Mouse (Mus musculus) limb, embryonic 15.5 days (tissue): ENCODE results near the gene Tekt5. TPM values are rescaled to one million over a fixed set of nuclear protein-coding genes. Genes with fewer than 3 reads are reported as not detected.
A peak's percentile ranks its signal among the peaks of the same experiment; 100 is the strongest.

Experiments used
- ATAC-seq: fragments of 200-750 bp; cut with Nextera tagmentation; 2 replicates; pipeline ENCODE4 v1.8.0; 2017; ENCODE audit warnings: low read depth, moderate TSS enrichment; ENCODE audit not compliant: insufficient number of reproducible peaks, low FRiP score, low TSS enrichment
- H3K27ac ChIP-seq: fragments of 300-500 bp; sonication (generic); 2 replicates; pipeline ENCODE4 v1.5.1; 2015; ENCODE audit warnings: moderate library complexity, mild to moderate bottlenecking, inconsistent platforms
- H3K27me3 ChIP-seq: fragments of 300-500 bp; sonication (generic); 2 replicates; pipeline ENCODE4 v1.6.1; 2015; ENCODE audit warnings: inconsistent platforms
- H3K36me3 ChIP-seq: fragments of 300-500 bp; sonication (generic); 2 replicates; pipeline ENCODE4 v1.6.1; 2015; ENCODE audit warnings: inconsistent platforms
- H3K4me1 ChIP-seq: fragments of 300-500 bp; sonication (generic); 2 replicates; pipeline ENCODE4 v1.6.1; 2015; ENCODE audit warnings: inconsistent platforms
- H3K4me2 ChIP-seq: fragments of 300-500 bp; sonication (generic); 2 replicates; pipeline ENCODE4 v1.6.1; 2015; ENCODE audit warnings: mild to moderate bottlenecking, inconsistent platforms
- H3K4me3 ChIP-seq: fragments of 300-500 bp; sonication (generic); 2 replicates; pipeline ENCODE4 v1.5.1; 2015; ENCODE audit warnings: mild to moderate bottlenecking, inconsistent platforms
- H3K9ac ChIP-seq: fragments of 300-500 bp; sonication (generic); 2 replicates; pipeline ENCODE4 v1.6.1; 2015; ENCODE audit warnings: inconsistent platforms
- H3K9me3 ChIP-seq: fragments of 300-500 bp; sonication (generic); 2 replicates; pipeline ENCODE4 v1.6.1; 2016; ENCODE audit warnings: inconsistent platforms
- WGBS: fragments of 180-500 bp; shearing (Covaris S2); methylation state at CpG from one replicate; pipeline ENCODE4 v1.1.7; 2015; 5-methylcytosine and 5-hydroxymethylcytosine counted together
- polyA plus RNA-seq: library from polyadenylated mRNA; unstranded; fragments of >200 nt; fragmentation: Nextera tagmentation; extraction: Ambion mirVana; gene quantifications from 2 replicates; pipeline ENCODE4 v1.2.1, GENCODE M21; 2015

Tekt5 gene
- polyA plus RNA-seq, 1 experiment from 2014 or later = 1.6 TPM

DNA sequence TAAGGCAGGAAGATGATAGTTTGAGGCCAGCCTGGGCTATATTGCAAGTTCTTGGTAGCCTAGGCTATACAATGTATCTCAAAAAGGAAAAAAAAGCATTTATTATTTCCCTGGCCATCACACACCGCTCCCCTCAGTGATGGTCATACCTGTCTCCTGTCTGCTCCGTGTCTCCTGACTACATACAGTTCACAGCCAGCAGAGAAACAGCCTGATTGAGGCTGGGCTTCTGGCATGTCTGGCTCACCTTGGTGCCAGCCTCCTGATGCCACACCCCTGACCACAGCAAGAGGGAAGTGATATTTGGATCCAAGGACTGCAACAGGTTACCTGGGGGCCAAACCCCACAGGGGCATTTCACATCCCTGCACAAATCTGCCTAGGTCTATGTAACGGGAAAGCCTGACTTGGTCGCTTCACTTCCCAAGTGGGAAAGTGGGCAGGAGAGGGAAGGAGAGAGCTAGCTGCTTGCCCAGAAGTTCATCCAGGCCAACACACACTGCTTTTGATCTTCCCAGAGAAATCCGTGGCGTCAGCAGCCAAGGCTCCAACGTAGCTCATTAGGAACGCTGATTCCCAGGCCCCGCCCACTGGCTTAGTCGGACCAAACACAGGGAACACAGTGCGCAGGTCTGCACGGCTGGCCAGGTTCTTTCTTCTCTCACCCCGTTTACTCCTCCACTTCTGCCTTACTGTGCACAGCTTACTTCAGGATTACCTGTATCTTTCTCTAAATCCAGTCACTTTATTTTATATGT is 20.9 kb downstream of the Tekt5 start:
- H3K36me3 ChIP-seq = no peaks in the 10 kb centered on the region
- 29% methylated on average over 13 of the region's 13 CpGs for WGBS
- no peak for ATAC-seq
- no peak overlapping the region; the same call in 1 of the 2 replicates for H3K4me3 ChIP-seq
- 0 out of 2 replicates have a peak overlapping the region, but pooled peaks have one; percentile 0 for H3K27ac ChIP-seq
- H3K27me3 ChIP-seq = peaks cover 7% of the 10 kb centered on the region; the same call in 1 of the 2 replicates
- H3K4me1 ChIP-seq = peaks cover 16% of the 10 kb centered on the region
- peak overlapping the region; percentile 33 for H3K4me2 ChIP-seq
- H3K9me3 ChIP-seq = no peaks in the 10 kb centered on the region
- no peak overlapping the region for H3K9ac ChIP-seq

DNA sequence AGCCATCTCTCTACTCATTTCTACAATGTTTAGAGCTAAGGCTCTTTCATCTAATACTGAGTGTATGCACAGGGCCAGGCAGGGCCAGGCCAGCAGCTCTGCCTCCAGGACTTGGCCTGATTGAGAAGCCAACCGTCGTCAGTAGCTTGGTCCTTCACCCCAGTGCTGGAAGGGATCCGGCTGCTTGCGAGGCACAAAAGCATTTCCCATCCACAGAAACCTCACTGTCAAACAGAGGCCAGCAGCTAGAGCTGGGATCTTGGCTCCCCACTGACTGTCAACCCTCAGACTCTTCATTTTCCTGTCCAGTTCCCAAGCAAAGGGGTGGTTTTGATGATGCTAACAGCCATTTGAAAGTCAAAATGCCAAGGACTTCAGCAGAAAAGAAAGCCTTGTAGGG is 22.9 kb downstream of the Tekt5 start:
- Histone ChIP-seq H3K4me2 (no peak overlapping the region), H3K9ac (no peak overlapping the region), H3K4me1 (peaks cover 20% of the 10 kb centered on the region), H3K27ac (no peak overlapping the region), H3K4me3 (no peak overlapping the region), H3K36me3 (no peaks in the 10 kb centered on the region), H3K27me3 (no peaks in the 10 kb centered on the region), H3K9me3 (no peaks in the 10 kb centered on the region)
- WGBS = 84% methylated on average over 4 of the region's 4 CpGs
- ATAC-seq = no peak

DNA sequence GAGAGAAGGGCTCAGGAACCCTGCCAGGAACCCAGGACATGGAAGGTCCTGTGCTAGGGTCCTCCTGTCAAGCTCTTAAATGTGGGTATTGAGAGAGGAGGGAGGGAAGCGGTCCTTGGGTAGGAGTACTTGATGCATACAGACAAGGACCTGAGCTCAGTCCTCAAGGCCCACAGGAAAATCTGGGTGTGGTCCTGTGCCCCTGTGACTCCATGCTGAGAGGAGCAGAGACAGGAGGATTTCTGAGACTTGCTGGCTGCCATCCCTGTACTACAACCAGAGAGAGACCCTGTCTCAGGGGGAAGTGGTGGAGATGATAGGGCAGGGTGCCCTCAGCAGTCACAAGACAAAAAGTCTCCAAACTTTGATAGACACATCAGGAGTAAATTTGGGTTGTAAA is 25.3 kb downstream of the Tekt5 start:
- H3K4me2 ChIP-seq = no peak overlapping the region
- H3K27ac ChIP-seq = no peak overlapping the region
- no peak for ATAC-seq
- no peaks in the 10 kb centered on the region for H3K9me3 ChIP-seq
- no peak overlapping the region for H3K4me3 ChIP-seq
- H3K27me3 ChIP-seq = no peaks in the 10 kb centered on the region
- no peak overlapping the region for H3K9ac ChIP-seq
- H3K4me1 ChIP-seq = peaks cover 38% of the 10 kb centered on the region
- WGBS = 86% methylated on average over 1 of the region's 1 CpGs
- H3K36me3 ChIP-seq = no peaks in the 10 kb centered on the region

DNA sequence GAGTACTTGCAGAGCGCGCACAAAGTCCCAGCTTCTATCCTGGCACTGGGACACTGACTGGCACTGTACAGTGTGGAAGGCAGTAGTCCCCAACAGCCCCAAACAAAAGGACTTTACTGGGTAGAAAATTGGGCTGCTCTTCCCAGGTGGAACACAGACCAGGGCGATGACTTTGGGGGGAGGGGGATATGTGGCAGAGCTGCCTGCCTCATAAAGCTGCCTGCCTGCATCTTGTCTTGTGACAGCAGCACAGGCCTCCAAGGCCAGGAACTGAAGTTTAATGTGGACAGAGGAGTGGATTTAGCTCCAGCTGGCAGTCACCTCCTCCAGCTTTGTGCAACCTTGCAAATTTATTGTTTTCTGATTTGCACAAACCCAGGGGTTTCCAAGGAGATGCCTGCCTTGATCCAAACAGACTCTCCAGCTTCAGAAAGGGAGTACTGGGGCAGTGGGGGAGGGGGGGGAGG is 25.8 kb downstream of the Tekt5 start:
- no peaks in the 10 kb centered on the region for H3K36me3 ChIP-seq
- peak overlapping the region; percentile 18; the same call in 1 of the 2 replicates for H3K27ac ChIP-seq
- WGBS = 52% methylated on average over 3 of the region's 3 CpGs
- 0 out of 2 replicates have a peak overlapping the region, but pooled peaks have one; percentile 7 for H3K9ac ChIP-seq
- no peak overlapping the region for H3K4me2 ChIP-seq
- ATAC-seq = no peak
- H3K27me3 ChIP-seq = no peaks in the 10 kb centered on the region
- H3K4me3 ChIP-seq = no peak overlapping the region
- H3K9me3 ChIP-seq = no peaks in the 10 kb centered on the region
- H3K4me1 ChIP-seq = peaks cover 35% of the 10 kb centered on the region

DNA sequence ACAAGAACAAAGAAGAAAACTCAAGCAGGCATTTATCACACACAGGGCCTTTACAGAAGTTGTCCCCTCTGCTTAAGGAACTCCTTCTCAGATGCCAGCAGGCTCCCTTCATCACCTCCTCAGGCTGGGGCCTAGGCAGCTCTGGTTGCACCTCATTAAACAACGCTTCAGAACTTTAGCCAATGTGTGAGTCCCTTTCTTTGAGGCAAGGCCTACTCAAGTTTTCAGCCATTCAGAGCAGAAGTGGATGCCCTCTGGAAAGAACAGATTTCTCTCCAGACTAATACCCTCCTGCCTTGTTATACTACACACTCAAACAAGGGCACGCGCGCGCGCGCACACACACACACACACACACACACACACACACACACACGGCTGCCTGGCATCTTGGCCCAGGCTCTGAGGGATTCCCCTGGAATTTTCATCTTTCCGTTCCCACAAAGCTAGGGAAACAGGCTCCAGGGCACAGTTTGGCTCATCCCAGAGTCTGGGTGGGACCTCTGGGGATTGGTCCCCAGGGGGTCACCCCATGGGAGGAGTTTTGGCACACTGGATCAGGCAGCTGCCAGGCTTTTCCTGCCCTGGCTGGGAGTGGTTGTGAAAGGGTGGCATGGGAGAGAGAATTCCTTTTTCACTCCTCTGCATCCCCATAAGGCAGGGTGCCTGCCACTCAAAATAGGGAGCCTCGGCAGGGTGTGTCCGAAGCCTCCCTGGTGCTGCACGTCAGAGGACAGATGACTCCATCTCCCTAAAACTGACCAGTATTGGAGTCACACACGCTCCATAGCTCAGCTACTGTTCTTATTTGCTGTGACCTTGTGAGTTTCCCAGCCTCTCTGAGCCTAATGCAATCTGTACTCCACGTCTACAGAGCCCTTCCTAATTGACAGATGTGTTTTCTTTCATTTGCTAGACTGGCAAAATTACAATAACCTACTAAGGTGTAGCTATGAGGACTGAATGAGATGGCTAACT is 28.8 kb downstream of the Tekt5 start:
- Histone ChIP-seq H3K27me3 (no peaks in the 10 kb centered on the region), H3K9me3 (no peaks in the 10 kb centered on the region), H3K4me1 (peaks cover 32% of the 10 kb centered on the region), H3K9ac (no peak overlapping the region), H3K4me2 (no peak overlapping the region), H3K27ac (peak overlapping the region; percentile 84), H3K4me3 (no peak overlapping the region), H3K36me3 (no peaks in the 10 kb centered on the region)
- 51% methylated on average over 14 of the region's 14 CpGs for WGBS
- ATAC-seq = peak; percentile 76

DNA sequence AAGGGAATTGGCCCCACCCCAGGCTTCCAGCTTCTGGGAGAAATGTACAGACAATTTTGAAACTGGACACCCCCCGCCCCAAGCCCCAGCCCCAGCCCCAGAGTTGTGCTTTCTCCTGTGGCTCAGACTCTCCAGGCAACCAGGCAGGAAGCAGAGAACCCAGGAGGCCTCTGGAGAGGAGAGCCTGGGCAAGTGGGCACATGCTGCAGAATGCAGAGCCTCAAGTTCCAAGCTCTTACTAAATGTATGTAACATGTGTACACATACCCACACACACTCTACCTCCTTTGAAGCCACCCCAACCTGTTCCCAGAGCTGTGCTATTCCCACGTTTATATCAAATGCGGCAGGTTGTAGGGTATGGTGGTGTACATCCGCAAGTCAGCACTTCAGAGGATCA is 29.5 kb downstream of the Tekt5 start:
- no peaks in the 10 kb centered on the region for H3K27me3 ChIP-seq
- no peak overlapping the region for H3K9ac ChIP-seq
- H3K36me3 ChIP-seq = no peaks in the 10 kb centered on the region
- no peak for ATAC-seq
- H3K9me3 ChIP-seq = no peaks in the 10 kb centered on the region
- no peak overlapping the region for H3K4me2 ChIP-seq
- H3K4me1 ChIP-seq = peaks cover 32% of the 10 kb centered on the region
- no peak overlapping the region for H3K4me3 ChIP-seq
- whole genome bisulfite sequencing = 56% methylated on average over 4 of the region's 4 CpGs
- peak overlapping the region; percentile 84 for H3K27ac ChIP-seq

DNA sequence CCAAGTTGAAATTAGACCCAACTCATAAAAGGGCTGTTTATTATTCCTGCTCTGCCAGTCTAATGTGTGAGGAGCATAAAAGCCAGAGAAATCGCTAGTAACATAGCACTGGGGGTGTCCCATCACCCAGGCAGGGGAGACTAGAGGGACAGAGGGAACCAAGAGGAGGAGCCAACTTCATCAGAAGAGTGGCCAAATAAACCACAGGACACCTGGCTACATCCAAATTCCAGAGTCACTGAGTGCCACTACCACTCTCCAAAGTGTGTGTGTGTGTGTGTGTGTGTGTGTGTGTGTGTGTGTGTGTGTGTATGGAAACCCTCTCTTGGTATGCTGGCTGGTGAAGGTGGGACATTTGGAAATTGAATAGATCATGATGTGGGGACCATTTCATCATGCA is 32.2 kb downstream of the Tekt5 start:
- 35% methylated on average over 1 of the region's 1 CpGs for whole genome bisulfite sequencing

DNA sequence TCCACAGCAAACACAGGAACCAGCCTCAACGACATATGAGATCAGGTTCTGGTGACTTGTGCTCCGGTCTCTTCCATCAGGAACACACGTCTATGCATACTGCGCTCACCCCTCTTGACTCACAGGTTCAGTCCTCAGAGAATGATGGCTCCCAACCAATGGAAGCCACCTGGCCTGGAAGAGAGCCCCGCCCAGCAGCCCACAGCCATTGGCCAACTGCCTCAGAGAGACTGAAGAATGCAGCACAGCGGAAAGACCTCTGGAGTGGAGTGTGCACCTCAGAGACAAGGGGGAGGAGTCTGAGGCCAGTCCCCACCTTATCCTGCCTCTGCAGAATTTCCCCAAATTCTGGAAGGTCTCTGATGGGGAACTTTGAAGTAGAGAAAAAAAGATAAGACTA is 36.0 kb downstream of the Tekt5 start:
- Histone ChIP-seq H3K4me1 (peaks cover 14% of the 10 kb centered on the region; the same call in 1 of the 2 replicates), H3K27ac (no peak overlapping the region), H3K9ac (no peak overlapping the region), H3K9me3 (no peaks in the 10 kb centered on the region), H3K27me3 (no peaks in the 10 kb centered on the region), H3K4me2 (no peak overlapping the region), H3K36me3 (no peaks in the 10 kb centered on the region), H3K4me3 (no peak overlapping the region)
- WGBS = 69% methylated on average over 6 of the region's 6 CpGs
- ATAC-seq = no peak

More for the DNA sequence above, 32.2 kb downstream of the Tekt5 start:
- Histone ChIP-seq H3K27ac (no peak overlapping the region), H3K4me1 (peaks cover 17% of the 10 kb centered on the region), H3K36me3 (no peaks in the 10 kb centered on the region), H3K27me3 (no peaks in the 10 kb centered on the region), H3K4me2 (no peak overlapping the region), H3K4me3 (no peak overlapping the region), H3K9me3 (no peaks in the 10 kb centered on the region), H3K9ac (no peak overlapping the region)
- ATAC-seq = no peak

DNA sequence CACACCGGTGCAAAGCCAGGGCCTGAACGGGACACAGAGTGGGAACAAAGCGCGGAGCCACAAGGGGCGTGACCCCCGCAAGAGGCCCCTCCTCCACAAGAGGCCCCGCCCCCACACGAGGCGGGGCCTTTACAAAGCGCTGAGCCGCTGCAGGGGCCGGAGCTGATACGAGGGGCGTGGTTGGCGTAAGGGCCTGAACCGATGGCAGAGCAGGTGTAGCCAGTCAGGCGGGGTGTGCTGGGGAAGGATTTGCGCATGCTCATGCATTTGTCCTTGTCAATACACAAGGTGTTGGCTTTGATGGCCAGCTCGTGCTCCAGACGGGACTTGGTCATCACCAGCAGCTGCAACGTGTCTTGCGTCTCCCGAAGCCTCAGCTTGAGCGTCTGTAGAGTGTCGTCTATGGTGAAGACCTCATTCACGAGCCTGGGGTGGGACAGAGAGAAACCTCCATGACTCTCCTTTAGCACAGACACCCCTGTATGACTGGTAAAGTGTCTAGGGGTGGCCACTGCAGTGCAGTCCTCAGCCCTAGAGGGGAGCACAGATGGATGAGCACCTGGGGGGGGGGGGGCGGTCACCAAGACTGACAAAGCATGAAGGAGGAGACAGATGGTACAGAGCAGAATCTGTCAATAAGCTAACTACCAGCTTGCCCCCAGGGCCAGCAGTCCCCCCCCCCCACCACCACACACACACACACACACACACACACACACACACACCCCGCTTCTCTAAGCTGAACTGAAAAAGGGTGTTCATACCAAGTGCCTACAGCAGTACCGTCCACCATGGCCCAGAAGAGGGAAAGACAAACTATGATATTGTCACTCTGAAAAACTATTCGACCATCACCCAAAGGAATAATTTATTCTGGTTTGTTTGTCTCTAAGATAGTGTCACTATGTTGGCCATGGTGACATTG is 37.0 kb downstream of the Tekt5 start:
- 14% methylated on average over 29 of the region's 30 CpGs for WGBS
- peak overlapping the region; percentile 33 for H3K4me2 ChIP-seq

DNA sequence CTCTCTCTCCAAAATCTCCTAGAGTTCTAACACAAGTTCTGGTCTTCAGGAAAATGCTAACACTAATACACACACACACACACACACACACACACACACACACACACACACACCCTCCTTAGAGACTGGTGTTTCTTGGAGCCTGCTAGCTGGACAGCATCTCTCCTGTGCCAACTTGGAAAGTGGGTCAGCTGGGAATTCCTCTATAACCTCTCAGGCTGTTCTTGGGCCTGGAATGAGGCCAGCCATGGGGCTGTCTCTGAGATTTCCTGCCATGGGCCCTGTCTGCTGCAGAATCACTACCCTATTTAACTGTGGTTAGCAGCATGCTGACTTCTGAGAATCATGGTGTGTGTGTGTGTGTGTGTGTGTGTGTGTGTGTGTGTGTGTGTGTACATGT is 40.3 kb downstream of the Tekt5 start:
- H3K9me3 ChIP-seq = no peaks in the 10 kb centered on the region
- H3K36me3 ChIP-seq = no peaks in the 10 kb centered on the region
- no peak overlapping the region for H3K4me3 ChIP-seq
- peaks cover 15% of the 10 kb centered on the region for H3K4me1 ChIP-seq
- H3K4me2 ChIP-seq = no peak overlapping the region
- H3K9ac ChIP-seq = no peak overlapping the region
- H3K27me3 ChIP-seq = no peaks in the 10 kb centered on the region
- no peak for ATAC-seq
- 0 out of 2 replicates have a peak overlapping the region, but pooled peaks have one; percentile 44 for H3K27ac ChIP-seq

More for the DNA sequence above, 37.0 kb downstream of the Tekt5 start:
- Histone ChIP-seq H3K27ac (no peak overlapping the region), H3K9ac (no peak overlapping the region), H3K4me1 (peaks cover 14% of the 10 kb centered on the region; the same call in 1 of the 2 replicates), H3K27me3 (no peaks in the 10 kb centered on the region), H3K4me3 (0 out of 2 replicates have a peak overlapping the region, but pooled peaks have one; percentile 10), H3K9me3 (no peaks in the 10 kb centered on the region), H3K36me3 (no peaks in the 10 kb centered on the region)
- peak; percentile 42 for ATAC-seq

DNA sequence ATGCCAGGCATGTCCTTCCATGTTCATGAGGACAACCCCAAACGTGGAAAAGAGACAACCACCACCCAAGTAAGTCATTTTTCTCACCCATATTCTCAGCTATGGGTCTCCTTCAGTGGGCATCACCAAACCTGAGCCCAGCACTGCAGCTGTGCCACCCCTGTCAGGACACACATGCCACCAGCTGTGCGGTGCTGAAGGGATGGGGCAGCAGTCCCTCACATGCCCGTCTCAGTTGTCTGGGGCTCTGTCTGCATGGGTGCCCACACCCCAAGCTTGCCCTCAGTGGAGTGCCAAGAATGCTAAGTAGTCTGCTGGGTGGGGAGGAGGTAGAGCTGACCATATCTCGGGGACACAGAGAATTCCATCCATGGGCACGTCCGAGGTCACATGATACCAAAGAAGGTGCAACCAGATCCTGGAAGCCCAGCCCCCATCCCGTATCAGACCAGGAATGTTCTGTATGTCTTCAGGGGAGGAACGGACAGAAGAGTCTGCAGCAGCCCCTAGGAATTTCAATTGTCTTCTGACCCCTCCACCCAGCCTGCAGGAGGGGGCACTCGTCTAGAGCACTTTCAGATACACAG is 44.1 kb downstream of the Tekt5 start:
- Histone ChIP-seq H3K9ac (no peak overlapping the region), H3K36me3 (no peaks in the 10 kb centered on the region), H3K9me3 (no peaks in the 10 kb centered on the region), H3K4me3 (no peak overlapping the region), H3K27me3 (no peaks in the 10 kb centered on the region), H3K4me1 (peaks cover 29% of the 10 kb centered on the region), H3K4me2 (no peak overlapping the region), H3K27ac (no peak overlapping the region)
- ATAC-seq = no peak
- WGBS = 62% methylated on average over 9 of the region's 9 CpGs
